Comparison of ENCODE assay signal across 27 mouse cellular contexts in the genomic region with DNA sequence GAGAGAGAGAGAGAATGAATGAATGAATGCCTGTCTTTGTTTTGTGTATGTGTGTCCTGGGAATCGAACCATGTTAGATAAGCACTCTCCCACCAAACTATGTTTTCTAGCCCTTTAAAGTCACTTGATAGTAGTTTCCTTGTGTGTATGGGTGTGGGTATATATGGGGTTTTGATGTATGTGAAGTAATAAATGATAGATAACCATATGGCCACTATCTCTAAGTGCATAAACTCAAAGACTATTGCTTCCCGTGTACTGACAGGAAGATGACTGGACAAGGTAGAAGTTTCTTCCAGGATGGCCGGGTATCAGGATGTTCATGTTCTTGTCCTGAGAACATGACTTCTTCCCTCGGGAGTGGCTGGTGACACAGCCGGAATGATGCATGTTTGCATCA. TPM values are rescaled to one million over a fixed set of nuclear protein-coding genes. Genes with fewer than 3 reads are reported as not detected.
DNase-seq lines count a peak whose midpoint lies in the region; ATAC-seq lines count a peak whose summit lies in the region.
"Had no signal": no experiment of that assay in that cellular context is flagged by ENCODE, and none has a peak within 500 bp of the region (broad histone marks: within the 10 kb centered on the region; RNA-seq: fewer than 3 reads in every experiment).

No protein-coding gene starts in this region.

- DNase-seq in heart, adult 8-10 months (ENCODE audit: low spot score), result no peak
- peak; percentile 39 for DNase-seq in c-Kit-positive CD71-positive TER-119-negative erythroid progenitor cells, embryonic 14.5 days (ENCODE audit: low read depth)
- no peak for DNase-seq in liver, embryonic 13.5 days
- DNase-seq in adrenal gland, postnatal 10 days, result no peak
- DNase-seq in urinary bladder, adult 2 months (ENCODE audit: low spot score), result no peak
- DNase-seq: adrenal gland, postnatal 25 days; cerebellum, adult 9-10 months; cerebellum, postnatal 36 days; gastrocnemius, postnatal 25 days; heart, postnatal 14 days; kidney, adult 18-20 months; kidney, postnatal 25 days; lung, adult 18-20 months; lung, postnatal 4 days; right cerebral cortex, adult 18-20 months; right cerebral cortex, postnatal 4 days; thymus, postnatal 4 days had no signal

- H3K27me3 ChIP-seq in heart, embryonic 12.5 days (replicated peaks), result no peaks in the 10 kb centered on the region
- H3K27me3 ChIP-seq in liver, embryonic 13.5 days, result no peaks in the 10 kb centered on the region
- no peaks in the 10 kb centered on the region for H3K27me3 ChIP-seq in hindbrain, embryonic 13.5 days
- H3K27me3 ChIP-seq: kidney, embryonic 15.5 days; limb, embryonic 12.5 days; midbrain, embryonic 15.5 days had no signal

- 54% methylated on average over 5 of the region's 5 CpGs for WGBS in heart, embryonic 12.5 days
- WGBS in liver, embryonic 13.5 days (ENCODE audit: insufficient replicate concordance), result 34% methylated on average over 5 of the region's 5 CpGs
- 86% methylated on average over 5 of the region's 5 CpGs for WGBS in hindbrain, embryonic 13.5 days

- ATAC-seq in heart, embryonic 12.5 days (ENCODE audit: insufficient number of reproducible peaks, low FRiP score), result no peak
- peak; percentile 77 for ATAC-seq in liver, embryonic 13.5 days (ENCODE audit: low read depth)
- peak; percentile 84 for ATAC-seq in megakaryocyte progenitor cell, adult 5-6 weeks (replicated peaks; ENCODE audit: poor library complexity)
- ATAC-seq in hindbrain, embryonic 13.5 days (ENCODE audit: low FRiP score), result no peak
- ATAC-seq: midbrain, embryonic 15.5 days had no signal

- H3K36me3 ChIP-seq in heart, embryonic 12.5 days, result peaks cover 5% of the 10 kb centered on the region
- no peaks in the 10 kb centered on the region; the same call in 1 of the 2 replicates for H3K36me3 ChIP-seq in liver, embryonic 13.5 days
- H3K36me3 ChIP-seq in hindbrain, embryonic 13.5 days, result no peaks in the 10 kb centered on the region
- H3K36me3 ChIP-seq: forebrain, embryonic 10.5 days; limb, embryonic 12.5 days; midbrain, embryonic 15.5 days had no signal

- H3K9me3 ChIP-seq in heart, embryonic 12.5 days (replicated peaks), result 0 out of 2 replicates have a peak, but pooled peaks cover 4% of the 10 kb centered on the region
- 0 out of 2 replicates have a peak, but pooled peaks cover 9% of the 10 kb centered on the region for H3K9me3 ChIP-seq in liver, embryonic 13.5 days (replicated peaks)
- no peaks in the 10 kb centered on the region for H3K9me3 ChIP-seq in hindbrain, embryonic 13.5 days
- H3K9me3 ChIP-seq: midbrain, embryonic 15.5 days had no signal

- no peak overlapping the region for H3K9ac ChIP-seq in heart, embryonic 12.5 days
- 0 out of 2 replicates have a peak overlapping the region, but pooled peaks have one; percentile 19 for H3K9ac ChIP-seq in liver, embryonic 13.5 days
- H3K9ac ChIP-seq in hindbrain, embryonic 13.5 days, result no peak overlapping the region
- H3K9ac ChIP-seq: kidney, embryonic 15.5 days; limb, embryonic 12.5 days; midbrain, embryonic 15.5 days had no signal

- no peak overlapping the region for H3K4me3 ChIP-seq in heart, embryonic 12.5 days
- no peak overlapping the region for H3K4me3 ChIP-seq in liver, embryonic 13.5 days (replicated peaks)
- no peak overlapping the region for H3K4me3 ChIP-seq in hindbrain, embryonic 13.5 days
- H3K4me3 ChIP-seq: forebrain, embryonic 10.5 days; hindbrain, embryonic 10.5 days; kidney, embryonic 15.5 days; left cerebral cortex, adult 2 months; limb, embryonic 12.5 days; midbrain, embryonic 15.5 days had no signal

- H3K27ac ChIP-seq in heart, embryonic 12.5 days (ENCODE audit: poor library complexity, severe bottlenecking), result 0 out of 2 replicates have a peak overlapping the region, but pooled peaks have one; percentile 23
- H3K27ac ChIP-seq in liver, embryonic 13.5 days, result peak overlapping the region; percentile 35; the same call in 1 of the 2 replicates
- H3K27ac ChIP-seq in hindbrain, embryonic 13.5 days, result no peak overlapping the region
- H3K27ac ChIP-seq: hindbrain, embryonic 10.5 days; kidney, embryonic 15.5 days; left cerebral cortex, adult 2 months; limb, embryonic 12.5 days; midbrain, embryonic 15.5 days; stomach, postnatal 0 days had no signal

- peaks cover 19% of the 10 kb centered on the region for H3K4me1 ChIP-seq in heart, embryonic 12.5 days (replicated peaks)
- H3K4me1 ChIP-seq in liver, embryonic 13.5 days (replicated peaks), result peaks cover 32% of the 10 kb centered on the region
- peaks cover 22% of the 10 kb centered on the region for H3K4me1 ChIP-seq in hindbrain, embryonic 13.5 days (replicated peaks)

- no peak overlapping the region for H3K4me2 ChIP-seq in heart, embryonic 12.5 days
- no peak overlapping the region for H3K4me2 ChIP-seq in liver, embryonic 13.5 days
- no peak overlapping the region for H3K4me2 ChIP-seq in hindbrain, embryonic 13.5 days
- H3K4me2 ChIP-seq: kidney, embryonic 15.5 days; limb, embryonic 12.5 days; midbrain, embryonic 15.5 days had no signal

RNA-seq across cellular contexts. Expression of a gene that starts 41.3 kb away (rescaled TPM):
- 12.6 and 13.3 TPM in 2 replicates for polyA plus RNA-seq in heart, embryonic 12.5 days (2016; fragmentation: Nextera tagmentation; extraction: Ambion mirVana)
- total RNA-seq in heart, adult 8-10 months (2022), result 10 to 100 TPM; 32.7 to 43.3 (median 40.3) TPM
- polyA plus RNA-seq in liver, embryonic 13.5 days (2015; fragmentation: Nextera tagmentation; extraction: Ambion mirVana), result 7.8 and 8.1 TPM in 2 replicates
- total RNA-seq in megakaryocyte progenitor cell, adult 5-6 weeks (2015), result 5.6 and 6.1 TPM in 2 replicates
- 6.0 and 7.4 TPM in 2 replicates for total RNA-seq in megakaryocyte progenitor cell, adult 5-6 weeks (2017)
- total RNA-seq in adrenal gland, postnatal 10 days (2021), result 10 to 100 TPM; 10.8 to 13.6 TPM
- 11.8 and 12.6 TPM in 2 replicates for polyA plus RNA-seq in urinary bladder, adult 2 months (2012; rRNA removed)
- polyA plus RNA-seq in hindbrain, embryonic 13.5 days (2015; fragmentation: Nextera tagmentation; extraction: Ambion mirVana), result 15.3 and 16.1 TPM in 2 replicates

Comparison
In these comparisons a context has a peak if more than half of its experiments do, and no peak if none do; other contexts are left out.
1. ATAC-seq: peak in liver, embryonic 13.5 days (single experiment) and megakaryocyte progenitor cell, adult 5-6 weeks (single experiment); none in heart, embryonic 12.5 days (single experiment) and hindbrain, embryonic 13.5 days (single experiment).